Mouse (Mus musculus) WW6 (cell line): ENCODE results near the gene Slc35b4.

Experiments used
- DNase-seq: peaks from one replicate; pipeline ENCODE4 v3.0.0-alpha.2; 2013; ENCODE audit warnings: low read depth, low spot score

Gene Slc35b4

GRCm38 (mm10) chr6:34170844-34171494, 5.9 kb downstream of the Slc35b4 start:
- no peak for DNase-seq

GRCm38 (mm10) chr6:34168834-34169233, 8.1 kb downstream of the Slc35b4 start:
- no peak for DNase-seq

- DNase-seq: no peak
Observed at GRCm38 (mm10) chr6:34163014-34163413, 13.9 kb downstream of the Slc35b4 start.

GRCm38 (mm10) chr6:34162607-34163006, 14.3 kb downstream of the Slc35b4 start:
- DNase-seq: no peak

- no peak for DNase-seq
Observed at GRCm38 (mm10) chr6:34161511-34161910, 15.4 kb downstream of the Slc35b4 start.

GRCm38 (mm10) chr6:34160816-34161310, 16.0 kb downstream of the Slc35b4 start:
- no peak for DNase-seq

- no peak for DNase-seq
Observed at GRCm38 (mm10) chr6:34159998-34160815, 16.7 kb downstream of the Slc35b4 start.

- no peak for DNase-seq
Observed at GRCm38 (mm10) chr6:34156841-34157748, 19.8 kb downstream of the Slc35b4 start.

GRCm38 (mm10) chr6:34156057-34156456, 20.9 kb downstream of the Slc35b4 start:
- no peak for DNase-seq

GRCm38 (mm10) chr6:34155137-34155804, 21.6 kb downstream of the Slc35b4 start:
- DNase-seq: no peak

GRCm38 (mm10) chr6:34154202-34154601, 22.7 kb downstream of the Slc35b4 start:
- no peak for DNase-seq

GRCm38 (mm10) chr6:34153069-34154052, 23.6 kb downstream of the Slc35b4 start:
- DNase-seq: no peak

GRCm38 (mm10) chr6:34149821-34150220, 27.1 kb downstream of the Slc35b4 start:
- no peak for DNase-seq

GRCm38 (mm10) chr6:34149066-34149465, 27.8 kb downstream of the Slc35b4 start:
- DNase-seq: no peak

GRCm38 (mm10) chr6:34148639-34149038, 28.3 kb downstream of the Slc35b4 start:
- no peak for DNase-seq

GRCm38 (mm10) chr6:34148021-34148420, 28.9 kb downstream of the Slc35b4 start:
- no peak for DNase-seq

GRCm38 (mm10) chr6:34146042-34146441, 30.9 kb downstream of the Slc35b4 start:
- DNase-seq: no peak

GRCm38 (mm10) chr6:34142931-34143330, 34.0 kb downstream of the Slc35b4 start:
- DNase-seq: no peak

- DNase-seq: no peak
Observed at GRCm38 (mm10) chr6:34138366-34138765, 38.5 kb downstream of the Slc35b4 start.

GRCm38 (mm10) chr6:34132391-34132790, 44.5 kb downstream of the Slc35b4 start:
- no peak for DNase-seq
